Mouse (Mus musculus): ENCODE results near the gene Ntm.
A peak's percentile ranks its signal among the peaks of the same experiment; 100 is the strongest.

The Ntm gene

DNA sequence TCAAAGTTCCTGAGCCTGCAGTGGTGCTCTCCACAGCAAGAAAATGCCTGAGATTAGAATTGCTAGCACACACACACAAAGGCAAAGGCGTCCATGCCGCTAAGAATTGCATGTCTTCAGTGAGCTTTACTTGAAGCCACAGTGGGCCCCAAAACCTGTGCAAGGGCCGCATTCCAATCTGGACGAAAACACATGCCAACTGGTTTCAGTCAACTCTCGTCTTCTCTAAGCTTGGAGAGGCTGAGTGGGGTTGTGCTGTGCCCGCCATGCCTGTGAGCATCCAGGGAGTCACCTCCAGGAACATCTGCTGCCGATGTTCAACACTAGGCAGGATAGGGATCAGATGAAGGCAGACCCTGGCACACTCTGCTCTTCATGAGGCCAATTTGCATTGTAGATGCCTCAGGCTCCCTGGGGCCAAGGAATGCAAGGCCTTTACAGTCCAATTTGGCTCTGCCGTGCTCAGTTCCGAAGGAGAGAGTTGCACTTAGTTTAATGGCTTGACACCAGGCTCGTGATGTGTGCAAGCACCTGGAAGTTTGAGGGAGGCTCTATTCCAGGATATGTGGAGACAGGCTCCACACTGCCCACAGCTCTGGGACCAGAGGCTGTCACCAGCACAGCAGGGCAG, 739.9 kb downstream of the Ntm start:
- DNase-seq (ENCODE audit: low spot score) = no peak

DNA sequence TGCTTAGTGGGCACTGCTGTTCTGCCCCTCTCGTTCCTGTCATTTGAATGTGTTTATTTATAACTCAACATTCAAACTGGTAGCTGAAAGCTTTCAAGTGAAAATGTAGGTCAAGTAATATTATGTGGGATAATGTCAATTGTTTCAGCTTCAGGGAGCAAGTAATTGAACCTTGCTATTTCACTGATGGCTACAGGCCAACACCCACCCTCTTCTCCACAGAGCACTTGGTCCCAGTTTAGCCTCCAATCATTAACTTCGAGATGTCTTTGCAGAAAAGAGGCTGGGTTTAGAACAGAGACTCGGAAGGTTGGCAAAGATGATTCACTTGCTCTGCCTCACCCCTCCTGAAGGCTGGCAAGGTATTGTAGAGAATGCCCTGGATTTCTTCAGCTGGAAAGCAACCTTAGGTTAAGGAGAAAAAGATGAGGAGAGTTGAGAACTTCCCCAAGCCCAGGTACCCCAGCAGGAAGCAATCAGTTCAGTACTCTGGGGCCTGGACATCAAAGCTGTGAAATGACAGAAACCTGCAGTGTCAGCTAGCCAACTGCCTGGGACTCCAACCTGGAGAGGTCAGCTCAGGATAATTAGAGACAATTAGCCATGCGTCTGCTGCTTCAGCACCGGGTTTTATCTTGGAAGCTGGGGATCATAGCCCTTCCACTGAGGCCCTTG, 741.9 kb downstream of the Ntm start:
- no peak for DNase-seq (ENCODE audit: low spot score)

DNA sequence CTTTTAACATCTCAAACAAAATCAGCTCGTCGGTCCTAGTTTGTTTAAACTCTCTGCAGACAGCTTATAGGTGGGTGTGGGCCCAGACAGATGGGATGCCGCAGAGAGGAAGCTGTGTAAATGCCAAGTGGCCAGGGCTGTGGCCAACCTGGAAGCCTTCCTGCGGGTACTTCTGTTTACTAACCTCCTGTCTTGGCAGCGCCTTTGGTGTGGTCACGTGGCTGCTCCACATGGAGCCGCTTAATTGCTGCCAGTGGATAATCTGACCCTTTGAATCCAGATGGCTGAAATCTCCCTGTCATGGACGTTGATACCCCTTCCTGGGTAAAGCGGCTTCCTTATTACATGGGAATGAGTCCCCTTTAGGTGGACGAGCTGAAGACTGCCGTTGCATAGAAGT, 742.4 kb downstream of the Ntm start:
- peak; percentile 15 for DNase-seq (ENCODE audit: low spot score)

DNA sequence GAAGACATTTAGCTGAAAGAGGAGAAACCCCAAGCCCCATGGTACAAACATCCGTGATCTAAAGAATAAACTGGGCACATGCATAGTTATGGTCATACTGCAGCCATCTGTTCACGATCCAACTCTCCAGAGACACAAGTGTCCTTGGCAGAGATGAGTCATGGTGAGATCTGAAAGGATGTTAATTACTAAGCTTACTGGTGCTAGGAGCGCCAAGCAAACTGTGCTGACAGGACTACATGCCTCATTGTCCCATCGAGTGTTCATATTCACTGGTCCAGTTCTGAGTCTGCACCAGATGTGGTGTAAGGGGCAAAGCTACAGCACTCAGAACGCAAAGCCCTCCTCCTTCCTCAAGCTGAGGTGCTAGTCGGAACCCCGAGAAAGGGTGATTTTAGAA, 745.0 kb downstream of the Ntm start:
- no peak for DNase-seq (ENCODE audit: low spot score)

DNA sequence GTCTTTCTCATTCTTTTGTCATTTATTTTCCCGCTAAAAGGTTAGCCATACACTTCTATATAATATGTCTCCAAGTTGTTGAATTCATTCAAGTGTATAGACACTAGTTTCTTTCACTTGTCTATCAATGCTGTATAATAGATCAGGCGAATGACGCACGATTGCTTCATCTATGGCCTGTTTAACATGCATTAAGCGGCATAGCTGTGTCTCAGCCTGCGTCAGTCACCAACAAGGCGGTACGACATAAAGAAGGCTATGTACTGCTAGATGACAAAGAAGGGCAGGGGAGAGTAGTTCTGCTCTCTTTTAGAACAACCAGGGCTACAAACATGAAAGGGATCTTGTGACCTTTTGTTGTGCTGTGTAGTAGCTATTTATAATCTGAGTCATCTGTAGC, 746.4 kb downstream of the Ntm start:
- no peak for DNase-seq (ENCODE audit: low spot score)

DNA sequence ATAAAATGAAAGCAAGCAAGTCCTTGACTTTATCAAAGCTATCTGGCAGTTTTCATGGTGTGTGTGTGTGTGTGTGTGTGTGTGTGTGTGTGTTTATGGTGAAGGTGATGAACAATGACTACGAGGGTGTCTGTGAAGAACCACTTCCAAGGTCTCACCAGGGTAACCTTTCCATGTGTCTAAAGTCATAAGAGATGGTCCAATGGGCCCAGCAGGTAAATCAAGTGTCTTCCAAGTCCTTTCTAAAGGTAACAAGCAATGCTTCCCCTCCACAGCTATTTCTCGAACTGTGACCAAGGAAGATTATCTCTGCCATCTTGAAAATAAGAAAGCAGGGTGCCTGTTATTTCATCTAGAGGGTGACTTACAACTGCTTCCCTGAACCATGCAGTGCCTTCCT, 747.1 kb downstream of the Ntm start:
- DNase-seq (ENCODE audit: low spot score) = no peak

DNA sequence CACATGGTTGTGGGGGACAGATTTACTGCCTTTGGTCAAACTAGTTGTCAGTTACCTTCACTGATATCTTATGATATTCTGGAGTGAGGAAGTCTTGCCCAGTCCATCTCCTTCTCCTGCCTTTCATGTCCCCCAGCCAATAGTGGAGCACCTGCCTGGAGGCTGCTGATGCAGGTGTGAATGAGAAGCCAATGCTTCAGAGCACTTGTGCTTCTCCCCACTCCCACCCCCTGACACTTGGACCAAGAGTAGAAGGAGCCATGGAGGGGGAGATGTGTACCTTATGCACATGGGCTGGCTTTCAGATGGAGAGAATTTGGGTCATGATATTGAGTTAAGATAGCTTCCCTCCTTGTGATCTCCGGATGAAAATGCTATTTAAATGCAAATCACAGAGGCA, 747.7 kb downstream of the Ntm start:
- no peak for DNase-seq (ENCODE audit: low spot score)

DNA sequence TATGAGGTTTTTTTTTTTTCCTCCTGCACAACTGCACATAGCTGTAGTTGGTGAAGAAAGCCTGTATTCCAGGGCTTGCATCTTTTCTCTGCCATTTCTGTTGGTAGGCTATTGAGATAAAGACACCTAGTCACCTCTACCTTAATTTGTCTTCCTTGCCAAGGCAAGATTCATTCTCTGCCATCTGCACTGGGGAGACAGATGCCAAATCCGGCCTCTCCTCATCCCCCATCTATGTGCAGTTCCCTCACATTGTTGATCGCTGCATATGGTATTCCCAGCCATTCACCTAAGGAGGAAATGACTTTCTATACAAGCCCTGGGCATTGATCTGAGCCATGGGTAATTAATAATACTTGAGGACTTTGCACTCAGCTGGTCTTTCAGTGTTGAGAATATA, 753.7 kb downstream of the Ntm start:
- DNase-seq (ENCODE audit: low spot score) = no peak

DNA sequence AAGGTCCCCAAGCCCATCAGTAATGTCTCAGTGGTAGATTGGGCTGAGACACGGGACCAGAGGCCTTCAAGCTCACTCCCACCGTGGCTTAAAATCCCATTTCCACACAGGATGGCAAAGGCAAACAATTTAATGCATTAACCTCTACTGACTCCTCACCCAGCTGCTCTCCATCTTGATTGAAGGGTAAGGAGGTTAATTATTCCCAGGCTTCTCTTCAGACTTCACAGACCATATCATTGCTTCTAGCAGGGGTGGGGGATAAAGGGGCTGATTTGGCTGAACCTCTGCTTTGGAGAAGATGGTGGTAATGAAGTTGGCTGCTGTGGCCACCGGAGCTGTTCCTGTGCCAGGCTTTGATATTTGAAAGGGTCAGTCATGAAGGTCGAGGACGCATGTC, 754.8 kb downstream of the Ntm start:
- no peak for DNase-seq (ENCODE audit: low spot score)

DNA sequence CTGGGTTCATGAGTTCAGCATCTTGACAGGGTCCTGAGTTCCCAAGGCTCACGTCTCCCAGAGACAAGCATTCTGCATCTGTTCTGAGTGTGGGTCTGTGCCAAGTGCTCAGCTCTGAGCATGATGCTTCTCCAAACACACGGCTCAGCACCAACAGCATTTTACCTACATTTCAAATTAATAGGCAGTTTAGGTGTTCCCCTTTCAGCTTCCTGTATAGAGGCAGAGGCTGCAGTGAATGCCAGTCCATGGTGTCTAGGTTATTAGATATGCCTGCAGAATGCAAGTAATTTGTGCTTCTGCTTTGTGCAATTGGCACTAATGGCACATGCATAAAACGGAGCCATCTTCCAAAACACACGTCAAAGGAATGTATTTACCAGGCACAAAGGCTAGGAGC, 757.3 kb downstream of the Ntm start:
- DNase-seq (ENCODE audit: low spot score) = no peak

DNA sequence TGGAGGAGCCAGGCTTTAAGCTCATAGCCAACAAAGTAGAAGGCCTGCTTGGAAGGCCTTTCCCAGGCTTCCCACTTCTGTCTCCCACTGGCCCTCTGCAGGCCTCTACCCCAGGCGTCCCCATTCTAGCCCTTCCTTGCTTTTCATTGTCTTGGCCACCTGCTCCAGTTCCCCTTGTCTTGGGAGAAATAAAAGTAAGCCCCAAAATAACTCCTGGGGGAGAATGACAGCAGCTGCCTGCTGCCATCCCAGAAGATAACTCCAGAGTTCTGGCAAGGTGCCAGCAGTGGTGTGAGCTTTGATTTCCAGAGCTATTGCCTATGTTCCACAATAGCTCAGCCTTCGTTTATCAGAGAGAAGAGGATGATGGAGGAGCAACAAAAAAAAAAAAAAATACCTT, 760.7 kb downstream of the Ntm start:
- peak; percentile 24 for DNase-seq (ENCODE audit: low spot score)

DNA sequence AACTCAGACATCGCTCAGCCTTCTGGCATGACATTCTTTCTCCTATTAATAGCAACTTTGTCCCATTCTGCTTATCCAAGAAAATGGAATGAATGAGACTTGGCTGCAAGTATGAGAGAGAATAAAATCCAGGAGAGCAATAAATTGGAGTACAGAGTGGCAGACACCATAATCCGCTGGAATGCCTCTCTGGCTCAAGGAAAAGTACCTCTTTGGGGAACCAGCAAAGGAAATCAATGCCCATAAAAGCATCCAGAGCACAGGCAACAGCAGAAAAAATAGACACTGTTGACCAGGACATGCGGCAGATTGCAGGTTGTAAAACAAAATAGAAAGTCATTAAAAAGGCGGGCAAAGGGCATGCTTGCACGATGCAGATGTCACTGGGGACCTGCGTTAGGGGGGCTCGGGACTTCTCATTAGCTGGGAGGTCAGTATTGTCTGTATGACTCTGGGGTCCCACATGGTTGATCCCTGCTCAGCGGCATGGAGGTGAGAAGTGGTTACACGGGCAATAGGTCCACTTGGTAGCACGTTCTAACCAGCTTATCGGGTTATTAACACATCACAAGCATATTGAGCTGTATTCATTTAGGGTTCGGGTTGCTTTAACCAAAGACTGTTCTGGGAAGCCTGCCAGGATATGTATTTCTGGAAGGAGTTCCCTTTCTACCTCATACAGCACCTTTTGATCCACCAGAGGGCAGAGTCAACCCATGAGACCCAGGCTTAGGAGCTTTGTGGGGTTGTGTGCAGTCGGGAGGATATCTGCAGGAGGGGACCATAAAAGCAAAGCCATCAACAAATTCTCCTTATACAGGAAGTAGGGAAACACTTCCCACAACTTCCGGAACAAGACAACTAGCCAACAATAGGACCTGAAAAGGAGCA, 761.5 kb downstream of the Ntm start:
- peak; percentile 51 for DNase-seq (ENCODE audit: low spot score)

DNA sequence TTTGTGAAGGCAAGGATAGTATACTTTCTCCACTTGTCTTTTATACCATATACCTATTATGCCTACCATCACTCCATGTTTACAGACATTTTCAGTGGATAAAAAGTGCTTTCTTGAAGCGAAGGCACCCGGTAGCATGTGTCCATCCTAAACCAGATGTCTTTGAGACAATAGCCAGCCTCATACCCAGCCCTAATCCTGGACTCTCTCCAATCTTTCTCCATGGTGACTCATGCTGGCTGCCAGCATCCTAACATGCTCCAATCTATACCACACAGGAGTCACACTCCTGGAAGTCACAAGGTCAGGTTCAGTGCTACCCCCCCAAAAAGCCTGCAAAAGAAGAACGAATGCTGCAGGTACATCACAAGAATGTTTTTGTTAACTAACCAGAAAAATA, 765.9 kb downstream of the Ntm start:
- DNase-seq (ENCODE audit: low spot score) = peak; percentile 24

DNA sequence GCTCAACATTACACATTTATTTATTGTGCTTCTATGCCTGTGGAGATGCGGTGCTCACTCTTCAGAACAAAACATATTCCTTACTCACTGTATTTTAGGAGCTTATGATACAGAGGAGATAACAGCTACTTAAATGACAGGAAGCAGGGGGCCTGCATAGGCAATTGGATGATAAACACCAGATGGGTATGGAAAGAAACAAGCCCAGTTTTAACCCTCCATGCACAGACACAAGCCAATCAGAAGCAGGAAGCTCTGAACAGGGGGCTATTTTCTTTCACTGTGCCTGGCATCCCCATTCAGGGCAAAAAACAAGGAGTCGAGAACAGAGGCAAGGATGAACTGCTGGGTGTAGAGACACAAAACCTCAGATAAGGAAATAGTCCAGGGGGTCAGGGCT, 768.7 kb downstream of the Ntm start:
- no peak for DNase-seq (ENCODE audit: low spot score)

DNA sequence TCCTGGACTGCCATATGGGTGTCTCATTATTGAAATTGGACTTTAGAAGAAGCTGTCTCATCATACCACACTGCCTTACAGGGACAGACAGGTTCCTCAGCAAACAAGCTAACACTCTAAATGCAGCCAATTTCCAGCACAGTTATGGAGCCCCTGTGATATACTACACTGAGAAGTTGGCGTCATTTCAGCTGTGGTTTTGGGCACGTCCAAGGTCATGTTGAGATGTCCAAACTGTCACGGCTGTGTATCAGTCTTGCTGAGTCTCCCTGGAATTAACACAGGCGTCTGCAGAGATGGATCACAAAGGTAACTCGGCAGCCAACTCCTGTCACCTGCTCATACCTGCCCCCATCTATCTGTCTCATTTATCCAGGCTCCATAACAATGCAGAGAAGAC, 779.9 kb downstream of the Ntm start:
- DNase-seq (ENCODE audit: low spot score) = no peak

DNA sequence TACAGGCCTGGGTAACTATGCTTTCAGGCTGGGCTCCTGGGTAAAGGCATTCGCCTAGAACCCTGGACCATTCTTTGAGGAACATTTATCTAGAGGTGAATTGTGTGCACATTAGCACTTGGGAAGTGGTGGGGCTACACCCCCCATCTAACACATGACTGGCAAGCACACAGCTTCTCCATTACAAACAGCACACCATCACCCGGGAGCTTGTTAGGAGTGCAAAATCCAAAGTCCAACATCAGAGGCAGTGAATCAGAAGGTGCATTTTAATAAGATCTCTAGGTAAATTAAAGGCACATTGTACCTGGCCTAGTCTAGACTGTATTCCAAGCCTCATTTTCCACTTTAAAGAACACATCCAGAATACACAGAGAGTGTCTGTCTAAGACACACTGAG, 781.3 kb downstream of the Ntm start:
- DNase-seq (ENCODE audit: low spot score) = no peak

DNA sequence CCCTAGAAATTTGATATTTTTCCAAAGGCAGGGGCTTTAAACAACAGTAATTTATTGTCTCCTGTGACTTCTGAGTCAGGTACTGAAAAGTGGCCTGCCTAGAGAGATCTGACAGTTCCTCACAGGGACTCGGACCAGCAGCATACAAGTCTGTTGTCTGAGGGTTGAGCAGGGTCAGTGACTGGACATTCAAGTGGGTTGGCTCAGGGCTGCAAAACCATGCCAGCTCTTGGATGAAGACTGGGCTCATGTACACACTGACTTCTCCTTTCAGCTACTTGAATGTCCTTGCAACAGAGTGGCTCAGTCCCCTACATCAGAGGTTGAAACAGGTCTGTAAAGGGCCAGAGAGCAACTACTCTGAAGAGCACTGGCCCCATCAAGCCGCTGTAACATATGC, 797.2 kb downstream of the Ntm start:
- DNase-seq (ENCODE audit: low spot score) = no peak

DNA sequence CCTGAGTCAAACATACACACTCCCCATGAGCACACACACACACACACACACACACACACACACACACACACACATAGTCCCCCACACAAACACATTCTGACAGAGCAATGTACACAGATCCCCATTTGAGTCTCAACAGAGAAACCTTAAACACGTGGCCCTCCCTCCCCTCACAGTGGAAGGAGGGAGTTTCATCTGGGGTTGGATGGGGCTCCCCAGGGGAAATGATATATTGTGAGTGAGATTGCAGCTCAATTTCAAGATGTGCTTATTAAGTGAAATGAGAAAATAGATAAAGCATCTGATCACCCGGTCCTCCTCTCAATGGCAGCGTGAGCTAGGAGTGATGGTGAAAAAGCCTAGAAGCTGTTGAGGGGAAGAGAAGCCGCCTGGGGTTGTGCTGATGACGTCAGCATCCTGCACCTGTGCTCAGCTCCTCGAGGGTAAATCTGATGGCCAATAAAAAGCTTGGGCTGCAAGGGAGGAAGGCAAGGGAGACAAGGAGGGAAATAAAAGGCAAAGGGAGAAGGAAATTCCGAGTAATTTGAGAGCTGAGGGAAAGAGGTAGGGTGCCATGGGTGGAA, 801.8 kb downstream of the Ntm start:
- DNase-seq (ENCODE audit: low spot score) = no peak

DNA sequence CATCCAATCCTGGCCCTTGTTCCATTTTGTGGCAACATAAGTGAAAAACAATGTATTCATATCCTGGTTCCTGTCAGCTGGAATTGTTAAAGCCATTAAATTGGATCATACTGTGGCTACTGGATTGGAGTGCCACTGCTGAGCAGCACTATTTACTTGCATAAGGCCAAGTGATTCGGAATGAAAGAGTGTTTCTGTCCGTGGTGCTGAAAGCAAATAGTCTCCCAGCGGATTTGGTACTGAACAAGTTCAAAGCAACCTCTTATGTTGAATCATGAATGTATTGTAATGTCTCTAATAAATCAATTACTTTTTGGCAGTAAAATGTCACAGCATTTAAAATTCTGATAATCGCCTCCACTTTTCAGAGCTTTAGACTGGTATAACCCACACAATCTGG, 817.0 kb downstream of the Ntm start:
- DNase-seq (ENCODE audit: low spot score) = peak; percentile 12

DNA sequence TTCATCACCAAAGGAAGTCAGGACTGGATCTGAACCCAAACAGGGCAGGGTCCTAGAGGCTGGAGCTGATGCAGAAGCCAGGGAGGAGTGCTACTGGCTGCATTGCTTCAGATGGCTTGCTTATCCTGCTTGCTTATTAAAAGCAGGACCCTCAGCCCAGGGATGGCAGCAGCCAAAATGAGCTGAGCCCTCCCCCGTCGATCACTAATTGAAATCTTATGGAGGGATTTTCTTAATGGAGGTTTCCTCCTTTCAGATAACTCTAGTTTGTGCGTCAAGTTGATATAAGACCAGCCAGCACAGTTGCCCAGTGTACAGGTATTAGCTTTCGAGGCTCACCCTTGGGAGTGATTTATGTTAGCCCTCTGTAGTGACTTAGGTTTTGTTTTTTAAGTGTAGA, 826.9 kb downstream of the Ntm start:
- DNase-seq (ENCODE audit: low spot score) = no peak

DNA sequence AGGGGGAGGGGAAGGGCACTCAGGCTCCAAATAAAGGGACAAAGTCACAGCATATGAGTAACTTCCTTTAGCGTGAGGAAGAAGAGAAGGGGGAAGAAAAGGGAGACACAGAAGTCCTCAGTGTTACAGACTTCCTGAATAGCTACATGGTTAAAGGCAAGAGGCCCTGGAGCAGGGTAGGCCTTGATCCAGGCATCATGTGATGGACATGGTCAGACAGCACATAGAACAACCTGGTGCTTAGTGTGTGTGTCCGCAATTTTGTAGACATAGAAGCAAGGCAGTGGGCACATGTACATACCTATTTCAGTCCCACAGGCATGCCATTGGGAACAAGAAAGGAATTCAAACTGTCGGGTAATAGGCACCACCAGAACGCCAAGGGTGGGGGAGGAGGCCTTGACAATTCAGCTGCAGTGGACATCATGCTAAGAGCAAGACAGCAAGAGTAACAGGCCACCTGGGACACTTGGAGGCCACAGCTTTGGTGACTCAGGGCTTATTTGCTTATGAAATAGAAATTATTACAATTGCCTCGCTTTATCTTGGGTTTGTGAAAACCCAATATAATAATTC, 832.1 kb downstream of the Ntm start:
- no peak for DNase-seq (ENCODE audit: low spot score)

DNA sequence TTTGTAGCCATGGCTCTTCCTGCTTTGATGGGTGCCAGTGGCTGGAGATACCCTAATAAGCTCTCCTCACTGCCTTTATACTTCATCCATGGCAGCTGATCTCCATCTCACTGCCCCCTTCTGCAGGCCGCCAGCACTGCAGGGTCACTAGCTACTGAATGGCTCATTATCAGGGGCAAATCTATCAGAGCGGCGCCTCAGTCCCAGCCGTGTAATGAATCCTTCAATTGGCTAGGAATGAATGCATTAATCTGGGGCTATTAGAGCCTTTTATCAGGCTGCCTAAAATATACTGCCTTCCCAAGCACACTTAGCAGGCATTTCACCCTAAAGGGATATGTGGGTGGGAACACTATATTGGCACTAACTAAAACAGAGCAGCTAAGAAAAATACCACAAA, 832.6 kb downstream of the Ntm start:
- DNase-seq (ENCODE audit: low spot score) = no peak

DNA sequence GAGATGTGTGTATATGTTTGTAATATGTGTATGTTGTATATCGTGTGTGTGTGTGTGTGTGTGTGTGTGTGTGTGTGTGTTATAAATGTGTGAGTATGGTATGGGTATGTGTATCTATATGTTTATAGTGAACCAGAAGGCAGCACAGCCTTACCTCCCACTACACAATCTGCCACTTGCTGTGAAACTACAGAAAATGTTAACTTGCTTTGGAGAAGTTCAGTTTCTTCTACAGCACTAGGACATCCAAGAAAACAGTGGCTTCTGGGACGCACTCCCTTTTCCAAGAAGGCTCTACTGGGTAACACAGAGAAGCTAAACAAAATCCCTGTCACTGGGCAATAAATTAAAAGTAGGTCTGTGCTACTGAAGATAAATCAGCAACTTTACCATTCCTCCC, 834.5 kb downstream of the Ntm start:
- no peak for DNase-seq (ENCODE audit: low spot score)

All from layer of hippocampus, adult 11-12 months (tissue).